Mouse (Mus musculus) megakaryocyte, embryonic 14.5 days (primary cell): ENCODE measurements around the gene Shf.

Experiments used
- FLI1 ChIP-seq: IDR thresholded peaks from 2 replicates; pipeline ENCODE4 v1.6.1; 2012; ENCODE audit warnings: low read length, inconsistent platforms, mixed read lengths
- GATA1 ChIP-seq: IDR thresholded peaks from 3 replicates; pipeline ENCODE4 v1.6.1; 2012; ENCODE audit warnings: mixed read lengths, low read length, inconsistent platforms, borderline replicate concordance

DNA sequence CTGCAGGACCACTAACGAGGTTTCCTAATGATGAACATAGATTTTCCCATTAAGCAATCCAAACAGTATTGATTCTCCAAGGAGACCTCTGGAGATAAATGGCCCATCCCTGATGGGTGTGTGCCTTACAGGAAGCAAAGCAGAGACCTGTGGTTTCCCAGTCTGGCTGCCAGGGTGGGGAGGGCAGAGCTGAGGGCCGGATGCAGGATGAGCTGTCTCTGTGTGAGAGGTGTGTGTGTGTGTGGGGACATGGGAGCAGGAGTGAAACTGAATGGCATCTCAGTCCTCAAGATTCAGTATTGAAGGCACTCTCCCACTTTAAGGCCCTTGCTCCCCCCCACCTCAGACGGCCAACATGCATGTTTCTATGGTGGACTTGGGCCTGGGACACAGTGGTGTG, 12.8 kb downstream of the Shf start:
- TF ChIP-seq GATA1, result no peak
- TF ChIP-seq FLI1, result no peak
